Mouse (Mus musculus) left cerebral cortex, postnatal 36 days (tissue): ENCODE measurements at regions not wholly inside any gene's neighbourhood (a gene's known extent, or its start where the extent isn't known, plus 50 kb on each side); places are given as distances from the start of the nearest gene placed in this dataset.

Experiments
- DNase-seq, 2 experiments: peaks; one replicate each; pipeline ENCODE4 v3.0.0; 2021 to 2022; ENCODE audit warnings: low spot score in 2 of 2, mixed read lengths in 1 of 2
- intact Hi-C: fragments of 180-260 bp; cut with DNase I; formaldehyde crosslinking; loops from one replicate; pipeline ENCODE4 v1.15.1; 2025

- intact Hi-C loops, result no loop called here
- DNase-seq, result no peak
These were observed 66.5 kb downstream of the Ccnl1 start for GRCm38 (mm10) chr3:65891594-65891993.

GRCm38 (mm10) chr3:65891139-65891538 lies 66.9 kb downstream of the Ccnl1 start:
- no peak for DNase-seq
- intact Hi-C loops, result no loop called here

- intact Hi-C loops, result no loop called here
- no peak for DNase-seq
These were observed 69.1 kb downstream of the Ccnl1 start for GRCm38 (mm10) chr3:65888921-65889320.

GRCm38 (mm10) chr3:65884571-65885011 lies 73.5 kb downstream of the Ccnl1 start:
- peak; percentile 75 to 83 for DNase-seq
- intact Hi-C loops, result no loop called here

- DNase-seq, result no peak
- intact Hi-C loops, result no loop called here
These were observed 75.9 kb downstream of the Ccnl1 start for GRCm38 (mm10) chr3:65882123-65882522.
